Mouse (Mus musculus) neural tube, embryonic 14.5 days (tissue): ENCODE results near the gene Hs3st4. TPM values are rescaled to one million over a fixed set of nuclear protein-coding genes. Genes with fewer than 3 reads are reported as not detected.
A peak's percentile ranks its signal among the peaks of the same experiment; 100 is the strongest.

ENCODE experiments used
- ATAC-seq: fragments of 200-750 bp; cut with Nextera tagmentation; 2 replicates; pipeline ENCODE4 v1.8.0; 2017; ENCODE audit warnings: low read depth, mild to moderate bottlenecking, moderate TSS enrichment, moderate library complexity
- H3K27ac ChIP-seq: fragments of 300-500 bp; sonication (generic); 2 replicates; pipeline ENCODE4 v1.5.1; 2014; ENCODE audit warnings: low read depth, mild to moderate bottlenecking, control low read depth, low read length, moderate library complexity, mixed read lengths
- H3K27me3 ChIP-seq: fragments of 300-500 bp; sonication (generic); 2 replicates; pipeline ENCODE4 v1.6.1; 2014; ENCODE audit warnings: low read length; ENCODE audit not compliant: control insufficient read depth, insufficient read depth
- H3K36me3 ChIP-seq: fragments of 300-500 bp; sonication (generic); 2 replicates; pipeline ENCODE4 v1.6.1; 2014; ENCODE audit warnings: low read length, mixed read lengths; ENCODE audit not compliant: control insufficient read depth, insufficient read depth
- H3K4me1 ChIP-seq: fragments of 300-500 bp; sonication (generic); 2 replicates; pipeline ENCODE4 v1.6.1; 2014; ENCODE audit warnings: low read length; ENCODE audit not compliant: control insufficient read depth, insufficient read depth
- H3K4me2 ChIP-seq: fragments of 300-500 bp; sonication (generic); 2 replicates; pipeline ENCODE4 v1.6.1; 2014; ENCODE audit warnings: mild to moderate bottlenecking, low read depth, low read length, control low read depth
- H3K4me3 ChIP-seq: fragments of 300-500 bp; sonication (generic); 2 replicates; pipeline ENCODE4 v1.5.1; 2014; ENCODE audit warnings: low read depth, low read length, control low read depth, mixed read lengths
- H3K9ac ChIP-seq: fragments of 300-500 bp; sonication (generic); replicated peaks from 2 replicates; pipeline ENCODE4 v1.6.1; 2014; ENCODE audit warnings: low read depth, mild to moderate bottlenecking, control low read depth, low read length, mixed read lengths
- H3K9me3 ChIP-seq: fragments of 300-500 bp; sonication (generic); 2 replicates; pipeline ENCODE4 v1.6.1; 2016; ENCODE audit warnings: low read length; ENCODE audit not compliant: control insufficient read depth
- WGBS: fragments of 180-500 bp; shearing (Covaris S2); extraction: QIAGEN DNeasy Blood & Tissue Kit; methylation state at CpG from one replicate; pipeline ENCODE4 v1.1.7; 2014; 5-methylcytosine and 5-hydroxymethylcytosine counted together
- polyA plus RNA-seq: library from polyadenylated mRNA; unstranded; fragments of >200 nt; fragmentation: Nextera tagmentation; extraction: Ambion mirVana; gene quantifications from 2 replicates; pipeline ENCODE4 v1.2.1, GENCODE M21; 2014

Hs3st4 gene
- polyA plus RNA-seq, 1 experiment from 2014 or later, result 11.0 TPM

GRCm38 (mm10) chr7:124347218-124348017 is 364.7 kb downstream of the Hs3st4 start:
- Histone ChIP-seq H3K4me1 (no peaks in the 10 kb centered on the region), H3K9ac (0 out of 2 replicates have a peak overlapping the region, but pooled peaks have one; percentile 17), H3K27ac (peak overlapping the region; percentile 70), H3K27me3 (no peaks in the 10 kb centered on the region), H3K9me3 (no peaks in the 10 kb centered on the region), H3K4me3 (no peak overlapping the region), H3K36me3 (no peaks in the 10 kb centered on the region), H3K4me2 (peak overlapping the region; percentile 19; the same call in 1 of the 2 replicates)
- peak; percentile 68 for ATAC-seq
- 20% methylated on average over 13 of the region's 13 CpGs for WGBS

GRCm38 (mm10) chr7:124354035-124354434 is 371.4 kb downstream of the Hs3st4 start:
- Histone ChIP-seq H3K27me3 (no peaks in the 10 kb centered on the region), H3K4me3 (no peak overlapping the region), H3K4me1 (no peaks in the 10 kb centered on the region), H3K27ac (no peak overlapping the region), H3K4me2 (no peak overlapping the region), H3K36me3 (no peaks in the 10 kb centered on the region), H3K9me3 (no peaks in the 10 kb centered on the region), H3K9ac (no peak overlapping the region)
- WGBS, result 83% methylated on average over 4 of the region's 4 CpGs
- ATAC-seq, result no peak

- no peak for ATAC-seq
- WGBS, result 68% methylated on average over 3 of the region's 3 CpGs
- Histone ChIP-seq H3K27me3 (no peaks in the 10 kb centered on the region), H3K4me1 (no peaks in the 10 kb centered on the region), H3K9ac (no peak overlapping the region), H3K4me3 (no peak overlapping the region), H3K36me3 (no peaks in the 10 kb centered on the region), H3K27ac (no peak overlapping the region), H3K9me3 (no peaks in the 10 kb centered on the region), H3K4me2 (no peak overlapping the region)
Observed at GRCm38 (mm10) chr7:124358068-124358467, 375.4 kb downstream of the Hs3st4 start.

GRCm38 (mm10) chr7:124359836-124360235 is 377.2 kb downstream of the Hs3st4 start:
- Histone ChIP-seq H3K9ac (no peak overlapping the region), H3K4me2 (no peak overlapping the region), H3K9me3 (no peaks in the 10 kb centered on the region), H3K4me1 (no peaks in the 10 kb centered on the region), H3K27ac (no peak overlapping the region), H3K4me3 (no peak overlapping the region), H3K27me3 (no peaks in the 10 kb centered on the region), H3K36me3 (no peaks in the 10 kb centered on the region)
- no peak for ATAC-seq
- 48% methylated on average over 4 of the region's 4 CpGs for WGBS

- H3K9me3 ChIP-seq, result no peaks in the 10 kb centered on the region
- no peak overlapping the region for H3K9ac ChIP-seq
- no peak overlapping the region for H3K4me3 ChIP-seq
- H3K27me3 ChIP-seq, result no peaks in the 10 kb centered on the region
- WGBS, result 87% methylated on average over 1 of the region's 1 CpGs
- no peak overlapping the region for H3K27ac ChIP-seq
- no peak overlapping the region for H3K4me2 ChIP-seq
- H3K36me3 ChIP-seq, result no peaks in the 10 kb centered on the region
- H3K4me1 ChIP-seq, result no peaks in the 10 kb centered on the region
- ATAC-seq, result no peak
Observed at GRCm38 (mm10) chr7:124372297-124372696, 389.6 kb downstream of the Hs3st4 start.

GRCm38 (mm10) chr7:124372697-124373096 is 390.0 kb downstream of the Hs3st4 start:
- 89% methylated on average over 2 of the region's 2 CpGs for WGBS
- no peak overlapping the region for H3K27ac ChIP-seq
- no peak for ATAC-seq
- no peak overlapping the region for H3K9ac ChIP-seq
- H3K4me1 ChIP-seq, result no peaks in the 10 kb centered on the region
- no peak overlapping the region for H3K4me3 ChIP-seq
- no peaks in the 10 kb centered on the region for H3K36me3 ChIP-seq
- H3K27me3 ChIP-seq, result no peaks in the 10 kb centered on the region
- H3K9me3 ChIP-seq, result no peaks in the 10 kb centered on the region
- no peak overlapping the region for H3K4me2 ChIP-seq

- Histone ChIP-seq H3K9me3 (no peaks in the 10 kb centered on the region), H3K36me3 (no peaks in the 10 kb centered on the region), H3K4me3 (no peak overlapping the region), H3K4me1 (no peaks in the 10 kb centered on the region), H3K27me3 (no peaks in the 10 kb centered on the region), H3K27ac (no peak overlapping the region), H3K4me2 (no peak overlapping the region), H3K9ac (no peak overlapping the region)
- WGBS, result 31% methylated on average over 4 of the region's 4 CpGs
- 0 out of 2 replicates have a peak, but pooled peaks have one; percentile 51 for ATAC-seq
Observed at GRCm38 (mm10) chr7:124383489-124383888, 400.8 kb downstream of the Hs3st4 start.

GRCm38 (mm10) chr7:124399184-124399583 is 416.5 kb downstream of the Hs3st4 start:
- Histone ChIP-seq H3K4me2 (no peak overlapping the region), H3K4me1 (no peaks in the 10 kb centered on the region), H3K27me3 (no peaks in the 10 kb centered on the region), H3K27ac (no peak overlapping the region), H3K9me3 (no peaks in the 10 kb centered on the region), H3K36me3 (no peaks in the 10 kb centered on the region), H3K4me3 (no peak overlapping the region), H3K9ac (no peak overlapping the region)
- no peak for ATAC-seq

- Histone ChIP-seq H3K4me3 (no peak overlapping the region), H3K4me1 (no peaks in the 10 kb centered on the region), H3K9me3 (no peaks in the 10 kb centered on the region), H3K4me2 (no peak overlapping the region), H3K27me3 (no peaks in the 10 kb centered on the region), H3K27ac (no peak overlapping the region), H3K36me3 (no peaks in the 10 kb centered on the region), H3K9ac (no peak overlapping the region)
- ATAC-seq, result no peak
Observed at GRCm38 (mm10) chr7:124426951-124427350, 444.3 kb downstream of the Hs3st4 start.
